19 mouse cellular contexts compared by ENCODE assay signal in the genomic region with DNA sequence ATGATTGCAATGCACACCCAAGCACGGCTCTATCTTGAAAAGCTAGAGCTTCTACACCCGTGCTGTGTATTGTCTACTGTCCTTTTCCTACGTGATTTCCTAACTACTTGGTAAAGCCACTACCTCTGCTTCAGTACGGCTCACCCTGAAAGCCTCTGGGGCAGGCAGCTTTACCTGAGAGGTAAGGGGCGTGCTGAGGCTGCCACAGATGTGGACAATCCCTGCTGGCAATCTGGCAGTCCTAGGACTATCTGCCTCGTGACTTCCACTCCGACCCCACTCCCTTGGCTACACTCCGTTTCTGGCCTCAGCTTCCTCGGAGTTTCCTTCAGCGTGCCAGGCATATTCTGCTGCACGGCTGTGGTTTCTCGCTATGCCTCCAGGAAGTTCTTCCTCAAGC. TPM values are rescaled to one million over a fixed set of nuclear protein-coding genes. Genes with fewer than 3 reads are reported as not detected.
"Had no signal": no experiment of that assay in that cellular context is flagged by ENCODE, and none has a peak within 500 bp of the region (broad histone marks: within the 10 kb centered on the region; RNA-seq: fewer than 3 reads in every experiment).

No protein-coding gene starts in this region.

- H3K27me3 ChIP-seq: midbrain, embryonic 12.5 days had no signal

- H3K4me3 ChIP-seq: limb, embryonic 13.5 days; midbrain, embryonic 12.5 days had no signal

- H3K4me1 ChIP-seq: limb, embryonic 13.5 days; midbrain, embryonic 12.5 days had no signal

- H3K4me2 ChIP-seq: limb, embryonic 13.5 days; midbrain, embryonic 12.5 days had no signal

- DNase-seq: kidney, adult 8-10 months; left cerebral cortex, postnatal 4 days; lung, adult 18-20 months; right cerebral cortex, postnatal 14 days; thymus, adult 2 months; thymus, postnatal 25 days had no signal

- H3K36me3 ChIP-seq: limb, embryonic 13.5 days; midbrain, embryonic 12.5 days had no signal

- ATAC-seq: midbrain, embryonic 16.5 days had no signal

- H3K9me3 ChIP-seq: limb, embryonic 13.5 days; midbrain, embryonic 12.5 days had no signal

- H3K27ac ChIP-seq: limb, embryonic 13.5 days; liver, embryonic 14.5 days; midbrain, embryonic 12.5 days had no signal

- H3K9ac ChIP-seq: limb, embryonic 13.5 days; liver, embryonic 14.5 days; midbrain, embryonic 12.5 days had no signal

RNA-seq across cellular contexts. Expression of a gene that starts 5.2 kb away (rescaled TPM):
- total RNA-seq: layer of hippocampus, adult 8-10 months; layer of hippocampus, postnatal 14 days; left cerebral cortex, adult 18-20 months; left cerebral cortex, postnatal 10 days; left cerebral cortex, postnatal 4 days; liver, adult 2 months; megakaryocyte-erythroid progenitor cell, adult 5-6 weeks had no signal
- polyA plus RNA-seq: limb, embryonic 13.5 days; liver, adult 2 months; lung, embryonic 16.5 days; midbrain, embryonic 12.5 days; midbrain, embryonic 16.5 days; neural tube, embryonic 14.5 days; urinary bladder, adult 2 months had no signal

RNA-seq across cellular contexts. Expression of a gene that starts 12.2 kb away (rescaled TPM):
- polyA plus RNA-seq: midbrain, embryonic 16.5 days; neural tube, embryonic 14.5 days had no signal
